Mouse (Mus musculus) lung, embryonic 16.5 days (tissue): ENCODE data around the gene Ube2z. TPM values are rescaled to one million over a fixed set of nuclear protein-coding genes. Genes with fewer than 3 reads are reported as not detected.

ENCODE experiments used
- ATAC-seq: fragments of 200-750 bp; cut with Nextera tagmentation; 2 replicates; pipeline ENCODE4 v1.8.0; 2017; ENCODE audit warnings: low read depth, mild to moderate bottlenecking, moderate library complexity
- H3K27ac ChIP-seq: fragments of 300-500 bp; sonication (generic); 2 replicates; pipeline ENCODE4 v1.5.1; 2014; ENCODE audit warnings: mild to moderate bottlenecking, control low read depth, low read length
- H3K27me3 ChIP-seq: fragments of 300-500 bp; sonication (generic); 2 replicates; pipeline ENCODE4 v1.6.1; 2014; ENCODE audit warnings: low read depth, low read length, mixed read lengths; ENCODE audit not compliant: control insufficient read depth, insufficient read depth
- H3K36me3 ChIP-seq: fragments of 300-500 bp; sonication (generic); 2 replicates; pipeline ENCODE4 v1.6.1; 2014; ENCODE audit warnings: low read length; ENCODE audit not compliant: control insufficient read depth, insufficient read depth
- H3K4me1 ChIP-seq: fragments of 300-500 bp; sonication (generic); replicated peaks from 2 replicates; pipeline ENCODE4 v1.6.1; 2014; ENCODE audit warnings: low read length, mixed read lengths; ENCODE audit not compliant: control insufficient read depth, insufficient read depth
- H3K4me2 ChIP-seq: fragments of 300-500 bp; sonication (generic); 2 replicates; pipeline ENCODE4 v1.6.1; 2014; ENCODE audit warnings: low read depth, low read length, control low read depth
- H3K4me3 ChIP-seq: fragments of 300-500 bp; sonication (generic); 2 replicates; pipeline ENCODE4 v1.5.1; 2014; ENCODE audit warnings: mild to moderate bottlenecking, low read length, control low read depth
- H3K9ac ChIP-seq: fragments of 300-500 bp; sonication (generic); 2 replicates; pipeline ENCODE4 v1.6.1; 2014; ENCODE audit warnings: low read length, control low read depth
- H3K9me3 ChIP-seq: fragments of 300-500 bp; sonication (generic); 2 replicates; pipeline ENCODE4 v1.6.1; 2016; ENCODE audit warnings: low read length; ENCODE audit not compliant: control insufficient read depth
- WGBS: fragments of 180-500 bp; shearing (Covaris S2); extraction: QIAGEN DNeasy Blood & Tissue Kit; methylation state at CpG from one replicate; pipeline ENCODE4 v1.1.7; 2014; 5-methylcytosine and 5-hydroxymethylcytosine counted together
- polyA plus RNA-seq: library from polyadenylated mRNA; unstranded; fragments of >200 nt; fragmentation: Nextera tagmentation; extraction: Ambion mirVana; gene quantifications from 2 replicates; pipeline ENCODE4 v1.2.1, GENCODE M21; 2015

The Ube2z gene
- polyA plus RNA-seq, 1 experiment from 2014 or later: 36.7 TPM

GRCm38 (mm10) chr11:96028130-96028529, 37.1 kb downstream of the Ube2z start:
- no peak overlapping the region for H3K4me3 ChIP-seq
- H3K27ac ChIP-seq: no peak overlapping the region
- no peaks in the 10 kb centered on the region for H3K9me3 ChIP-seq
- no peak overlapping the region for H3K4me2 ChIP-seq
- ATAC-seq: no peak
- no peaks in the 10 kb centered on the region for H3K4me1 ChIP-seq
- no peaks in the 10 kb centered on the region; the same call in 1 of the 2 replicates for H3K27me3 ChIP-seq
- H3K36me3 ChIP-seq: no peaks in the 10 kb centered on the region
- WGBS: 44% methylated on average over 5 of the region's 5 CpGs
- H3K9ac ChIP-seq: no peak overlapping the region

- no peaks in the 10 kb centered on the region for H3K36me3 ChIP-seq
- 39% methylated on average over 4 of the region's 4 CpGs for WGBS
- H3K9ac ChIP-seq: no peak overlapping the region
- H3K4me3 ChIP-seq: no peak overlapping the region
- no peaks in the 10 kb centered on the region for H3K4me1 ChIP-seq
- H3K9me3 ChIP-seq: no peaks in the 10 kb centered on the region
- no peak overlapping the region for H3K4me2 ChIP-seq
- H3K27me3 ChIP-seq: no peaks in the 10 kb centered on the region
- H3K27ac ChIP-seq: no peak overlapping the region
- ATAC-seq: no peak
Observed at GRCm38 (mm10) chr11:96020622-96021021, 44.6 kb downstream of the Ube2z start.

- no peak overlapping the region for H3K27ac ChIP-seq
- no peaks in the 10 kb centered on the region for H3K9me3 ChIP-seq
- no peak for ATAC-seq
- H3K9ac ChIP-seq: no peak overlapping the region
- H3K36me3 ChIP-seq: no peaks in the 10 kb centered on the region
- H3K27me3 ChIP-seq: 0 out of 2 replicates have a peak, but pooled peaks cover under 1% of the 10 kb centered on the region
- 18% methylated on average over 9 of the region's 9 CpGs for WGBS
- H3K4me3 ChIP-seq: no peak overlapping the region
- H3K4me2 ChIP-seq: no peak overlapping the region
- H3K4me1 ChIP-seq: no peaks in the 10 kb centered on the region
Observed at GRCm38 (mm10) chr11:96017941-96018351, 47.2 kb downstream of the Ube2z start.

- H3K9ac ChIP-seq: no peak overlapping the region
- ATAC-seq: no peak
- H3K27ac ChIP-seq: no peak overlapping the region
- H3K36me3 ChIP-seq: no peaks in the 10 kb centered on the region
- peaks cover 8% of the 10 kb centered on the region for H3K27me3 ChIP-seq
- H3K4me3 ChIP-seq: no peak overlapping the region
- H3K4me2 ChIP-seq: no peak overlapping the region
- 22% methylated on average over 5 of the region's 5 CpGs for WGBS
- H3K4me1 ChIP-seq: no peaks in the 10 kb centered on the region
- no peaks in the 10 kb centered on the region for H3K9me3 ChIP-seq
Observed at GRCm38 (mm10) chr11:96015421-96015820, 49.8 kb downstream of the Ube2z start.

DNA sequence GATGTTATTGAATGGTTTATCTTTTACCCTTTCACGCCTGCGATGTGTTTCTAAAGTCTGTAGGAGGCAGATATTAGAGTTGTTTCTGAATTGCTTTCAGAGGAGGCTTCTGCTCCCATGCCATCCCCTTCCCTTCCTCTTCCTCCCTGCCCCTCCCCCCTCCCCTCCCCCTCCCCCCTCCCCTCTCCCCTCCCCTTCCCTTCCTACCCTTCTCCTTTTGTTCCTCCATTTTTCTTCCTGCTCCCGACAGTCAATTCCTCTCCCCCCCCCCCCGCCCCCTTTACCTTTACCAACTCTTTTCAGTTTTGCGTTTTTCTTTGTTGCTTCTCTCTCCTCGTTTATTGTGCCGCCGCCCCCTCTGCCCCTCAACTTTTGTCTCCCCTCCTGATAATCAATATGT, 53.2 kb downstream of the Ube2z start:
- H3K9me3 ChIP-seq: no peaks in the 10 kb centered on the region
- H3K36me3 ChIP-seq: no peaks in the 10 kb centered on the region
- H3K27ac ChIP-seq: no peak overlapping the region
- peaks cover 12% of the 10 kb centered on the region for H3K27me3 ChIP-seq
- H3K4me2 ChIP-seq: no peak overlapping the region
- WGBS: 7% methylated on average over 6 of the region's 8 CpGs
- no peak for ATAC-seq
- H3K4me1 ChIP-seq: peaks cover 6% of the 10 kb centered on the region
- no peak overlapping the region for H3K4me3 ChIP-seq
- no peak overlapping the region for H3K9ac ChIP-seq

DNA sequence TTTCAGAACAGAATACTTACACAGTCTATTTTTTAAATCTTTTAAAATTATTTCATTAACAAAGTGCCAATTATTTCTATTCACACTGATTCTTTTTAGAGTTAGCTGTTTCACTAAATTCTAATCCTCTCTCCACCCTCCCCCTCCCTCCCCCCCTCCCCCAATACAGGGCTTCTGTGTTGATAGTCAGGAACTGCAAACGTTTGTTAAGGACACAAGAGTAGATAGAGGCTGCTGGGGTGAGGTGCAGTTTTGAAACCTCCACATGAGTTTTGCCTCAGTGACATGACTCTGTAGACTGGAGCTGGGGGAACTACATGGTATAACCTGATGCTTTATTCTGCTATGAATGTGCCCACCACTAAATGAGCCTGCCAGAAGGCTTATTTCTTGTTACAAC, 56.4 kb downstream of the Ube2z start:
- 0% methylated on average over 1 of the region's 1 CpGs for WGBS
- H3K36me3 ChIP-seq: no peaks in the 10 kb centered on the region
- H3K27ac ChIP-seq: no peak overlapping the region
- no peak for ATAC-seq
- peaks cover 17% of the 10 kb centered on the region for H3K4me1 ChIP-seq
- no peak overlapping the region for H3K9ac ChIP-seq
- peaks cover 14% of the 10 kb centered on the region for H3K27me3 ChIP-seq
- H3K4me3 ChIP-seq: no peak overlapping the region
- no peak overlapping the region for H3K4me2 ChIP-seq
- H3K9me3 ChIP-seq: no peaks in the 10 kb centered on the region

DNA sequence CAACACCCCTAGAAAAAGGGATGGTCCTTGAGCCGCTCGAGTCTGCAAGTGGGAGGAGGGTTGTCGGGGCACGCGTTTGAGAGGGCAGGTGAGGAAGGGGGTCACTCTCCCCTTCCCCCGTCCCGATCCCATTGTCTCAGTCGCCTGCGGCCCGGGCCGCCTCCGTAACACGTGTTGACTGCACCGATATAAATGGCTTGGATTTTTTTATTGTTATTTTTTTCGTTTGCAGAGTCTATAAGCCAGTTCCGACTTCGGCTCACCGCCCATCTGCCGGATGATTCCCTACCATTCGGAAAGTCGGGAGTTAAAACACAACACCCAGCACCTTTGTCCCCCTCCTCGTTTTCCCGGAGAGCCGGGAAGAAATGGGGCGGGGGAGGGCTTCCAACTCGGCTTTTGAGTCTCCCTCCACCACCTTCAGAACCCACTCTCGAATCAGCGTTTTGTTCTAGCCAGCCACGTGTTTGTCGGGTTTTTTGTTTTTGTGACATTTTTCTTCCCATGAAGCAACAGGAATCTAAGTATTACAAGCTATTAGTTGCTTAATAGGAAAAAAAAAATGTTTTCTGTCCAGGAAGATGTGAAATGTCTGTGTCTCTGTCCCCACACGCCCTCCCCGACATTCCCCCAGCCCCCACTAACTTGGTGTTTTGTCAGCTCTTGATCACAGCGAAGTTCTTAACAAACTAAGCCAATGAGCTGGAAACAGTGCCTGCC, 57.5 kb downstream of the Ube2z start:
- H3K36me3 ChIP-seq: no peaks in the 10 kb centered on the region
- H3K9ac ChIP-seq: peak overlapping the region; percentile 93
- ATAC-seq: no peak; the same call in 1 of the 2 replicates
- H3K4me1 ChIP-seq: peaks cover 23% of the 10 kb centered on the region
- no peak overlapping the region for H3K27ac ChIP-seq
- WGBS: under 1% methylated on average over 33 of the region's 33 CpGs
- H3K27me3 ChIP-seq: peaks cover 12% of the 10 kb centered on the region
- H3K4me2 ChIP-seq: peak overlapping the region; percentile 99
- H3K9me3 ChIP-seq: no peaks in the 10 kb centered on the region
- peak overlapping the region; percentile 87 for H3K4me3 ChIP-seq

- peaks cover 9% of the 10 kb centered on the region; the same call in 1 of the 2 replicates for H3K27me3 ChIP-seq
- H3K36me3 ChIP-seq: no peaks in the 10 kb centered on the region
- H3K4me2 ChIP-seq: peak overlapping the region; percentile 99
- peak overlapping the region; percentile 93 for H3K9ac ChIP-seq
- H3K9me3 ChIP-seq: no peaks in the 10 kb centered on the region
- H3K27ac ChIP-seq: peak overlapping the region; percentile 17; the same call in 1 of the 2 replicates
- H3K4me3 ChIP-seq: peak overlapping the region; percentile 87
- under 1% methylated on average over 50 of the region's 67 CpGs for WGBS
- peaks cover 30% of the 10 kb centered on the region for H3K4me1 ChIP-seq
- peak; percentile 18 for ATAC-seq
Observed at GRCm38 (mm10) chr11:96006852-96007515, 58.2 kb downstream of the Ube2z start.

- no peaks in the 10 kb centered on the region for H3K36me3 ChIP-seq
- peaks cover 34% of the 10 kb centered on the region for H3K4me1 ChIP-seq
- H3K27me3 ChIP-seq: peaks cover 8% of the 10 kb centered on the region; the same call in 1 of the 2 replicates
- ATAC-seq: peak; percentile 10; the same call in 1 of the 2 replicates
- H3K4me2 ChIP-seq: peak overlapping the region; percentile 99
- H3K9me3 ChIP-seq: no peaks in the 10 kb centered on the region
- under 1% methylated on average over 33 of the region's 33 CpGs for WGBS
- H3K9ac ChIP-seq: peak overlapping the region; percentile 93
- H3K27ac ChIP-seq: 0 out of 2 replicates have a peak overlapping the region, but pooled peaks have one; percentile 17
- peak overlapping the region; percentile 87 for H3K4me3 ChIP-seq
Observed at GRCm38 (mm10) chr11:96006367-96006851, 58.8 kb downstream of the Ube2z start.
